8 mouse cellular contexts compared by ENCODE assay signal in genomic region chr14:118051975-118052630, GRCm38 (mm10). TPM values are rescaled to one million over a fixed set of nuclear protein-coding genes. Genes with fewer than 3 reads are reported as not detected.
DNase-seq lines count a peak whose midpoint lies in the region; ATAC-seq and TF ChIP-seq lines count a peak whose summit lies in the region.
"Had no signal": no experiment of that assay in that cellular context is flagged by ENCODE, and none has a peak within 500 bp of the region (broad histone marks: within the 10 kb centered on the region; RNA-seq: fewer than 3 reads in every experiment).

Gene Dct, minus strand, starts transcription at chr14:118052244.

- no peak within 1 kb of the TSS for H3K4me3 ChIP-seq in embryonic facial prominence, embryonic 11.5 days (ENCODE audit: low read depth, low read length)
- no peak within 1 kb of the TSS for H3K4me3 ChIP-seq in hindbrain, embryonic 13.5 days
- H3K4me3 ChIP-seq in midbrain, postnatal 0 days (ENCODE audit: low read depth, low read length), result no peak within 1 kb of the TSS

- ATAC-seq in embryonic facial prominence, embryonic 11.5 days (replicated peaks; ENCODE audit: insufficient number of reproducible peaks, low FRiP score, low TSS enrichment, low read depth), result peak; percentile 83
- ATAC-seq in hindbrain, embryonic 13.5 days (ENCODE audit: low FRiP score), result peak; percentile 63; the same call in 1 of the 2 replicates
- peak; percentile 54; the same call in 1 of the 2 replicates for ATAC-seq in midbrain, postnatal 0 days (ENCODE audit: low FRiP score)

- 34% methylated on average over 13 of the region's 13 CpGs for WGBS in embryonic facial prominence, embryonic 11.5 days
- 23% methylated on average over 13 of the region's 13 CpGs for WGBS in hindbrain, embryonic 13.5 days
- WGBS in midbrain, postnatal 0 days, result 22% methylated on average over 13 of the region's 13 CpGs

- no peaks in the 10 kb centered on the region for H3K9me3 ChIP-seq in embryonic facial prominence, embryonic 11.5 days (replicated peaks; ENCODE audit: control insufficient read depth, low read length)
- no peaks in the 10 kb centered on the region for H3K9me3 ChIP-seq in hindbrain, embryonic 13.5 days
- no peaks in the 10 kb centered on the region for H3K9me3 ChIP-seq in midbrain, postnatal 0 days (ENCODE audit: low read length)

- DNase-seq in brain, adult 2 months (ENCODE audit: low read depth, low spot score), result peak; percentile 77
- peak; percentile 15 for DNase-seq in embryonic facial prominence, embryonic 11.5 days (ENCODE audit: low spot score)
- DNase-seq in midbrain, postnatal 0 days (ENCODE audit: low spot score), result peak; percentile 26
- DNase-seq in left cerebral cortex, adult 11 months (ENCODE audit: low spot score), result no peak
- no peak for DNase-seq in adrenal gland, postnatal 14 days
- no peak for DNase-seq in right cerebral cortex, postnatal 10 days (ENCODE audit: low spot score in 2 of 2)
- DNase-seq: lung, postnatal 10 days had no signal

- H3K27me3 ChIP-seq in embryonic facial prominence, embryonic 11.5 days (ENCODE audit: control insufficient read depth, insufficient read depth, low read length), result no peaks in the 10 kb centered on the region
- H3K27me3 ChIP-seq in hindbrain, embryonic 13.5 days, result peaks cover 61% of the 10 kb centered on the region
- H3K27me3 ChIP-seq in midbrain, postnatal 0 days (ENCODE audit: insufficient read depth, low read length), result no peaks in the 10 kb centered on the region; the same call in 1 of the 2 replicates

- no peak within 1 kb of the TSS for H3K4me2 ChIP-seq in embryonic facial prominence, embryonic 11.5 days (ENCODE audit: low read depth, low read length)
- H3K4me2 ChIP-seq in hindbrain, embryonic 13.5 days, result peak within 1 kb of the TSS; percentile 17
- H3K4me2 ChIP-seq in midbrain, postnatal 0 days (ENCODE audit: low read depth, low read length, poor library complexity, severe bottlenecking), result no peak within 1 kb of the TSS

- H3K4me1 ChIP-seq in embryonic facial prominence, embryonic 11.5 days (ENCODE audit: control insufficient read depth, insufficient read depth, low read length), result no peaks in the 10 kb centered on the region
- peaks cover 21% of the 10 kb centered on the region for H3K4me1 ChIP-seq in hindbrain, embryonic 13.5 days (replicated peaks)
- peaks cover 3% of the 10 kb centered on the region; the same call in 1 of the 2 replicates for H3K4me1 ChIP-seq in midbrain, postnatal 0 days (ENCODE audit: insufficient read depth, low read length)

- H3K36me3 ChIP-seq in embryonic facial prominence, embryonic 11.5 days (replicated peaks; ENCODE audit: control insufficient read depth, insufficient read depth, low read depth, low read length), result no peaks in the 10 kb centered on the region
- H3K36me3 ChIP-seq in hindbrain, embryonic 13.5 days, result no peaks in the 10 kb centered on the region
- H3K36me3 ChIP-seq in midbrain, postnatal 0 days (ENCODE audit: insufficient read depth, low read length), result no peaks in the 10 kb centered on the region

- TF ChIP-seq CTCF in midbrain, postnatal 0 days (IDR thresholded peaks at IDR 0.05), result no peak

- no peak within 1 kb of the TSS for H3K27ac ChIP-seq in embryonic facial prominence, embryonic 11.5 days (replicated peaks; ENCODE audit: low read depth, low read length)
- no peak within 1 kb of the TSS for H3K27ac ChIP-seq in hindbrain, embryonic 13.5 days
- no peak within 1 kb of the TSS for H3K27ac ChIP-seq in midbrain, postnatal 0 days (ENCODE audit: low read depth, low read length)

- H3K9ac ChIP-seq in embryonic facial prominence, embryonic 11.5 days (replicated peaks; ENCODE audit: low read length), result no peak within 1 kb of the TSS
- no peak within 1 kb of the TSS for H3K9ac ChIP-seq in hindbrain, embryonic 13.5 days
- H3K9ac ChIP-seq in midbrain, postnatal 0 days (replicated peaks; ENCODE audit: low read length, poor library complexity, severe bottlenecking), result no peak within 1 kb of the TSS

RNA-seq across cellular contexts. Expression of gene Dct, which starts in this region (rescaled TPM):
- 6.0 and 13.9 TPM in 2 replicates for polyA plus RNA-seq in embryonic facial prominence, embryonic 11.5 days (2014; fragmentation: Nextera tagmentation; extraction: Ambion mirVana)
- polyA plus RNA-seq in hindbrain, embryonic 13.5 days (2015; fragmentation: Nextera tagmentation; extraction: Ambion mirVana), result 0.89 and 1.1 TPM in 2 replicates
- 0.49 TPM in 1 of 2 replicates, not detected in the other for total RNA-seq in midbrain, postnatal 0 days (2014; rRNA removed)
- polyA plus RNA-seq in midbrain, postnatal 0 days (2015; fragmentation: Nextera tagmentation; extraction: Ambion mirVana), result 0.44 and 0.63 TPM in 2 replicates
- total RNA-seq in adrenal gland, postnatal 14 days (2021), result not detected in 2 replicates

Comparison
In these comparisons a context has a peak if more than half of its experiments do, and no peak if none do; other contexts are left out.
1. Peak in DNase-seq and ATAC-seq in midbrain, postnatal 0 days; RNA of the gene not detected or under 1 TPM.
2. DNase-seq: peak in brain, adult 2 months (single experiment) and embryonic facial prominence, embryonic 11.5 days (single experiment); none in left cerebral cortex, adult 11 months (single experiment), adrenal gland, postnatal 14 days (single experiment) and right cerebral cortex, postnatal 10 days (0 of 2).
3. Peak in every context shown above with its lines, with median percentiles within 50 percentile points of each other: ATAC-seq.